Mouse (Mus musculus) megakaryocyte, embryonic 14.5 days (primary cell): ENCODE data around the gene Atg10. TPM values are rescaled to one million over a fixed set of nuclear protein-coding genes. Genes with fewer than 3 reads are reported as not detected.
A peak's percentile ranks its signal among the peaks of the same experiment; 100 is the strongest.

Experiments
- H3K27me3 ChIP-seq: replicated peaks from 2 replicates; pipeline ENCODE3; 2012; ENCODE audit warnings: inconsistent platforms
- H3K36me3 ChIP-seq: replicated peaks from 2 replicates; pipeline ENCODE3; 2012; ENCODE audit warnings: low read length, inconsistent platforms, mixed read lengths
- H3K4me1 ChIP-seq: 2 replicates; pipeline ENCODE4 v1.6.1; 2012; ENCODE audit warnings: inconsistent platforms
- H3K4me3 ChIP-seq: replicated peaks from 2 replicates; pipeline ENCODE3; 2012; ENCODE audit warnings: moderate library complexity, mild to moderate bottlenecking, inconsistent platforms
- H3K9me3 ChIP-seq: 2 replicates; pipeline ENCODE4 v1.6.1; 2012; ENCODE audit warnings: inconsistent platforms
- FLI1 ChIP-seq: IDR thresholded peaks from 2 replicates; pipeline ENCODE4 v1.6.1; 2012; ENCODE audit warnings: low read length, inconsistent platforms, mixed read lengths
- GATA1 ChIP-seq: IDR thresholded peaks from 3 replicates; pipeline ENCODE4 v1.6.1; 2012; ENCODE audit warnings: mixed read lengths, low read length, inconsistent platforms, borderline replicate concordance
- polyA plus RNA-seq: library from polyadenylated mRNA; stranded (reverse); fragments of >175 nt; gene quantifications from 2 replicates; pipeline ENCODE4 v1.2.3, GENCODE M21; 2012; ENCODE audit warnings: low replicate concordance; ENCODE audit not compliant: insufficient read depth

Gene Atg10
- polyA plus RNA-seq, 1 experiment, result 0.46 TPM

DNA sequence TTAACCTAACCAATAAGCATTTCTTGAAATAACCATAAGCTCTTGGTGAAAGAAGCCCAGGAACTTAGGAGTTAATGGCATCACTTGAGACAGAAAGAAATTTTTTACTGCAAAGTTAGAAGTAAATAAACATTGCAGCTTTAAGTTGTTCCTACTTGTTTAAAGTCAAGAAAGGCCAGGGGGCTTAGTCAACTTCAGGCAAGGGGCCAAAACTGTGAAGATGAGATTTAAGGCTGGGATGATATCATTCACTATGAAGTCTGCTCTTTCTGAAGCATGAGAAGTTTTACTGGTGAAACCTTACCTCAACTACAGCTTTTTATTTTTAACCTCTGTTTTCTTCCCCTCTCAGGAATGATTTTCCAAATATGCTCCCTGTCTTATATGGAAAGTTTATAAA lies 183.3 kb downstream of the Atg10 start:
- Histone ChIP-seq H3K4me3 (no peak overlapping the region), H3K4me1 (no peaks in the 10 kb centered on the region), H3K9me3 (no peaks in the 10 kb centered on the region), H3K36me3 (no peaks in the 10 kb centered on the region), H3K27me3 (no peaks in the 10 kb centered on the region)
- TF ChIP-seq FLI1, result no peak
- TF ChIP-seq GATA1, result no peak

GRCm38 (mm10) chr13:91039201-91039807 lies 184.5 kb downstream of the Atg10 start:
- TF ChIP-seq GATA1 (no peak), FLI1 (no peak)
- no peaks in the 10 kb centered on the region for H3K36me3 ChIP-seq
- H3K4me3 ChIP-seq, result no peak overlapping the region
- H3K4me1 ChIP-seq, result no peaks in the 10 kb centered on the region
- H3K27me3 ChIP-seq, result no peaks in the 10 kb centered on the region
- H3K9me3 ChIP-seq, result no peaks in the 10 kb centered on the region

DNA sequence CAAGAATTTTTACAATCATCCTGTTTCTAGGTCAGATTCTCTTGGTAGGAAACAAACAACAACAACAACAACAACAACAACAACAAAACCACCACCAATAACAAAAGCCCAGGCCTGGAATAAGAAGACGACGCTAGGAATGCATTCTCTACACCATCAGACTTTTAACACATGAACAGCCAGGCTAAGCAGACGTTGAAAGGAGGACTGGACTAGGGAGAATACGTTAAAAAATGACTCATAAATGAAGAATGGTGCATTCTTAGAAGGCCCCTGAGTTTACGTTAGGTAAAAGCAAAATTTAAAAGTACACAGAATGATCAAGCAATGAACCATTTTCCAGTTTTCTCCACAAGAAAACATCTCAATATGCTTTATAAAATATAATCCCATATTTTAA lies 185.1 kb downstream of the Atg10 start:
- H3K4me1 ChIP-seq, result no peaks in the 10 kb centered on the region
- TF ChIP-seq FLI1, result no peak
- TF ChIP-seq GATA1, result no peak
- no peaks in the 10 kb centered on the region for H3K36me3 ChIP-seq
- H3K9me3 ChIP-seq, result no peaks in the 10 kb centered on the region
- no peaks in the 10 kb centered on the region for H3K27me3 ChIP-seq
- no peak overlapping the region for H3K4me3 ChIP-seq

- Histone ChIP-seq H3K27me3 (no peaks in the 10 kb centered on the region), H3K9me3 (no peaks in the 10 kb centered on the region), H3K36me3 (no peaks in the 10 kb centered on the region), H3K4me3 (no peak overlapping the region), H3K4me1 (no peaks in the 10 kb centered on the region)
- TF ChIP-seq GATA1 (no peak), FLI1 (no peak)
These were observed 185.7 kb downstream of the Atg10 start for GRCm38 (mm10) chr13:91038034-91038433.

DNA sequence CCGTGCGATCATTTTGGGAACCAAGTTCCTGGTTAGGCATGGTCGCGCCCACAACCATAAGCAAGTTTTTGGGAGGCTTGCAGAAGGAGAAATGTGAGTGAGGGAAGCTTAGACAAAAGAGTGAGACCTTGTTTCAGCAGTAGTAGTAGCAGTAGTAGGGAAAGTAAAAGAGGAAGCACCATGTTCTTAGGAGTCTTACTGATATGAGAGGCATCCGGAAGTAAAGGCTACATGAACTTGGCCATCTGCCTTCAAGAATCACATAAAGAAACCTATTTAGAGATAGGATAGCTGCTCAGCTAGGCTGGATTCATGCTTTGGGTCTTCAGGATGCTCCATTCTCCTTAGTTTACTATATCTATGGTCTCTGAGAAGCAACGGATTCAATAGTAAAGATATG lies 186.4 kb downstream of the Atg10 start:
- TF ChIP-seq FLI1, result no peak
- no peak for TF ChIP-seq GATA1
- no peaks in the 10 kb centered on the region for H3K36me3 ChIP-seq
- no peak overlapping the region for H3K4me3 ChIP-seq
- H3K9me3 ChIP-seq, result no peaks in the 10 kb centered on the region
- H3K27me3 ChIP-seq, result no peaks in the 10 kb centered on the region
- H3K4me1 ChIP-seq, result no peaks in the 10 kb centered on the region

- H3K27me3 ChIP-seq, result no peaks in the 10 kb centered on the region
- TF ChIP-seq GATA1 (no peak), FLI1 (no peak)
- H3K9me3 ChIP-seq, result no peaks in the 10 kb centered on the region
- H3K36me3 ChIP-seq, result no peaks in the 10 kb centered on the region
- H3K4me3 ChIP-seq, result no peak overlapping the region
- H3K4me1 ChIP-seq, result no peaks in the 10 kb centered on the region
These were observed 191.9 kb downstream of the Atg10 start for GRCm38 (mm10) chr13:91031836-91032235.

GRCm38 (mm10) chr13:91023447-91023846 lies 200.3 kb downstream of the Atg10 start:
- H3K9me3 ChIP-seq, result no peaks in the 10 kb centered on the region
- H3K4me3 ChIP-seq, result no peak overlapping the region
- no peaks in the 10 kb centered on the region for H3K27me3 ChIP-seq
- TF ChIP-seq FLI1 (no peak), GATA1 (no peak)
- no peaks in the 10 kb centered on the region for H3K36me3 ChIP-seq
- no peaks in the 10 kb centered on the region for H3K4me1 ChIP-seq

DNA sequence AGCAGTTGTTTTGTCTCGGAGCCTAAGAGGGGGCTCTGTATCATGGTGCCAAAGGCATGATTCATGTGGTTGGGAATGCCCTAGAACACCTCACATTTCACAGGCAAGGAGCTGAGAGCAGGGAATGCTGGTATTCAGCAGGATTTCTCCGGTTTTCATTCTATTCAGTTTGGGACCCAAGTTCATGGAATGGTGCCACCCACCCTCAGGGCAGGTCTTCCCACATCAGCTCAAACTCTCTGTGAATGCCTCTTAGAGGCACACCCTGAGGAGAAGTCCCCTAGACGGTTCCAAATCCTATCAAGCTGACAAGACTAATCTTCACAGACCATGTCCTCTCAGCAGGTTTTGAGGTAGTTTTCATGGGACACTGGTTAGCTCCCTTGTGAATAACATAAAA lies 211.9 kb downstream of the Atg10 start:
- H3K4me1 ChIP-seq, result no peaks in the 10 kb centered on the region
- no peaks in the 10 kb centered on the region for H3K9me3 ChIP-seq
- H3K36me3 ChIP-seq, result no peaks in the 10 kb centered on the region
- no peak overlapping the region for H3K4me3 ChIP-seq
- TF ChIP-seq GATA1, result no peak
- no peaks in the 10 kb centered on the region for H3K27me3 ChIP-seq

DNA sequence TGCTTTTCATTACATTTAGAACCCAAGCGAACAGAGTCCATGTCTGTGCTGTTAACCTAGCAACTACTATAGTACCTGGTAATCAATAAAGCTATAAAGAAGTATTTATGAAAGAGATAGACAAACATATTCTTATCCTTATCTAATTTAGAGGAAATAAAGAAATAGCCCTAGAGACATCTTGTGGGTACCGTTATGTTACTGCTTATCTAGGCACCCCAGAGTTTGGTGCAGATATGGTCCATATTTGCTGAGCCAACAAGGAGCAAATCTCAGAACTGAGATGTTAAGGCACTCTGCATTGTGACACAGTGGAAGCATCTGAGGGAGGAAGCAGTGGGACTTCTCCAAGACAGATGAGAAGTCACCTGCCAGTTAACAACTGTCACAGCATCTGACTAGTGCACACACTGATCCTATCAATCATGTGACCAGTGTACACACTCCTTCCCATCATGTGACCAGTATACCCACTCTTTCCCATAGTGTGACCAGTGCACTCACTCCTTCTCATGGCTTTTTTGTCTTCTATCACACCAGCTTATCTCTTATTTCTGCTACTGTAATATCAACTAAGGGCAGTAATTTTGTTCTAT lies 228.6 kb downstream of the Atg10 start:
- H3K4me3 ChIP-seq, result peak overlapping the region; percentile 54
- no peak for TF ChIP-seq GATA1
- no peak for TF ChIP-seq FLI1
- no peaks in the 10 kb centered on the region for H3K9me3 ChIP-seq
- no peaks in the 10 kb centered on the region for H3K4me1 ChIP-seq
- no peaks in the 10 kb centered on the region for H3K36me3 ChIP-seq
- no peaks in the 10 kb centered on the region for H3K27me3 ChIP-seq

GRCm38 (mm10) chr13:90993602-90994001 lies 230.2 kb downstream of the Atg10 start:
- TF ChIP-seq GATA1 (no peak), FLI1 (no peak)
- no peaks in the 10 kb centered on the region for H3K27me3 ChIP-seq
- H3K36me3 ChIP-seq, result no peaks in the 10 kb centered on the region
- H3K4me1 ChIP-seq, result no peaks in the 10 kb centered on the region
- H3K9me3 ChIP-seq, result no peaks in the 10 kb centered on the region
- H3K4me3 ChIP-seq, result no peak overlapping the region

- Histone ChIP-seq H3K36me3 (no peaks in the 10 kb centered on the region), H3K9me3 (no peaks in the 10 kb centered on the region), H3K4me3 (no peak overlapping the region), H3K27me3 (no peaks in the 10 kb centered on the region), H3K4me1 (no peaks in the 10 kb centered on the region)
- TF ChIP-seq FLI1 (no peak), GATA1 (no peak)
These were observed 230.8 kb downstream of the Atg10 start for GRCm38 (mm10) chr13:90992948-90993347.
